Mouse (Mus musculus) megakaryocyte progenitor cell, adult 5-6 weeks (primary cell): Measurements from ENCODE around the gene Cyp2s1. TPM values are rescaled to one million over a fixed set of nuclear protein-coding genes. Genes with fewer than 3 reads are reported as not detected.
A peak's percentile ranks its signal among the peaks of the same experiment; 100 is the strongest.

ENCODE experiments used
- ATAC-seq: replicated peaks from 2 replicates; pipeline ENCODE4 v1.8.0; 2016; ENCODE audit warnings: mild to moderate bottlenecking, moderate TSS enrichment, inconsistent platforms; ENCODE audit not compliant: poor library complexity
- total RNA-seq, 2 experiments: library from RNA; stranded (forward) in 1 of 2; stranded (reverse) in 1 of 2; fragments of 157-497, 149-512 nt in 1 of 2; fragments of 200-1000 nt in 1 of 2; gene quantifications; 2 replicates each; pipeline versions ENCODE4 v1.2.3 to v1.2.4; 2015 to 2017

The Cyp2s1 gene
- total RNA-seq (2015) = 0.17 TPM in 1 of 2 replicates, not detected in the other
- not detected in 2 replicates for total RNA-seq (2017)

DNA sequence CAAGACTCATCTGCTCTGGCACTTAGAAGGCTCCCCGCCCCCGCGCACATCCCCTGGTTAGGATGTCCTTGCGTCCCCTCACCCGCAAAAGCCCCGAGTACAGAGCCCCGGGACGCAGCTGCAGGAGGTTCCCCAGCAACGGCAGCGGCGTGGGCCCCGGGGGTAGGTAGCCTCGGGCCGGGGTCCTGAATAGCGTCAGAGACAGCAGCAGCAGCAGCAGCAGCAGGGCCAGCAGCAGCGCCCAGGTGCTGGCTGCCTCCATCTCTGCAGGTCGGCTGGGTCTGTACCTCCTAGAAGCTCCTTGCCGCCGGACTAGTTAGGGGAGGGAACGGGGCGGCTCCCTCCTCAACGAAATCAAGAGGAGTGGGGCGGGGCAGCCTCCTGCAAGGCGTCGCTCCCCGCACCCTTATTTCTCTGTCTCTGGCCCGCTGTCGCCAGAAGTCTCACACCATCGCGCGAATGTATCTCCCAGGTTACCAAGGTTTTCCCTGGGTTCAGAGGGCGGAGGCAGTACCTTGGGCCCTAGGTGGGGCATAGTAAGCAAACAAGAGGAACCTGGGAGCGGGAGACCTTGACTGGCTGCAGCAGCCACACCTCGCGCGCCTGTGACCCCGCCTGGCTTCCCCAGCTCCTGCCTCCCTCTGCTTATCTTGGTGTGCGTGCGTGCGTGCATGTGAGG is at the start of gene Cyp2s1:
Gene Cyp2s1, minus strand, starts transcription at position 673 of the 679 bp plus-strand sequence.
- ATAC-seq = peak; percentile 70

DNA sequence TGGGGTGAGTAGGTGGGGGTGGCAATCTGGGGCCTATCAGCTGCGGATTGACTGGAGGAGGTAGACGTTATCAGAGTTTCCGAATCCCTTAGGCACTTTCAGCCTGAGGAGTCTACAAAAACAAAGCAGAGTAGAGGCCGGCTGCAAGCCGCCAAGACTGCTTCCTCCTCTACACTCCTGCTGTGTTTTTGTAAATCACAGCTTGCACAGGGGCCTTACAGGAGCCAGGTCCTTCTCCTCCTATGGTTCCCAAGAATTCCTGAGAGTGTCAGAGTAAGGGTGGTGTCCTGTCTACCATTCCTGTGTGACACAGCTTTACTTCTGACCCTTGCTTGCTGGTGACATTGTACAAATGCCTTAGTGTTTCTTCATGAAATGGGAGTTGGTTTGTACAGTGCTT is 48.1 kb upstream of the Cyp2s1 start:
- ATAC-seq = no peak

DNA sequence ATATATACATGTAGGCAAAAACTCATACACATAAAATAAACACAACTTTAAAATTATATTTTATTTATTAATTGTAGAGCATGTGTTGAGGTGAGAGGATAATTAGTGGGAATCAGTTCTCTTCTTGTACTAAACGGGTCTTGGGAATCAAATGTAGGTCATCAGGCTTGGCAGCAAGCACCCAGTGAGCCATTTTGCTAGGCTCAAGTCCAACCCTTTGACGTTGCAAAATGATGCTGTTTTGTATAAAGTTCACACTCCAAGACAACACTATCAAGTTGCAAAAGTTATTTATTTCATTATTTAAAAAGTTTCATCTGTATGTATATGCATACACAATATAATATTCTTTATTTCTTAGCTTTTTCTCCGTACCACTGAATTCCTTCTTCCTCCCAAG is 47.0 kb upstream of the Cyp2s1 start:
- ATAC-seq = no peak

DNA sequence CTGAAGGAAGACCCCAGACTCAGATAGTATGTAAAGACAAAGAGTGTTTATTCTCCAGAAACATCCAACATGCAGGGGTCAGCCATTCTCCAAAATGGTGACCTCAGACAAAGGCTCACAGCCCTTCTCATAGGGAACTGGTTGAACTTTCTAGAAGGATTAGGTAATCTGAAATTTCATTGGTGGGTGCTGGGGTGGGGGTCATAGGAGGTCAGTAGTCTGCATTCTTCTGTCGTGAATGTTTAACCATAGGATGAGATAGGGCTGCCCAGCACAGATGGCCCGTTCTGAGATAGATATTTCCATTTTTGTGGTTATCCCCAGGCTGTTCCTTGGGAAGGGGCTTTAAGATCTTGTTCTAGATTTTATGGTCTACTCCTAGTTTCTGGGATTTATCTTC is 45.7 kb upstream of the Cyp2s1 start:
- ATAC-seq = no peak

DNA sequence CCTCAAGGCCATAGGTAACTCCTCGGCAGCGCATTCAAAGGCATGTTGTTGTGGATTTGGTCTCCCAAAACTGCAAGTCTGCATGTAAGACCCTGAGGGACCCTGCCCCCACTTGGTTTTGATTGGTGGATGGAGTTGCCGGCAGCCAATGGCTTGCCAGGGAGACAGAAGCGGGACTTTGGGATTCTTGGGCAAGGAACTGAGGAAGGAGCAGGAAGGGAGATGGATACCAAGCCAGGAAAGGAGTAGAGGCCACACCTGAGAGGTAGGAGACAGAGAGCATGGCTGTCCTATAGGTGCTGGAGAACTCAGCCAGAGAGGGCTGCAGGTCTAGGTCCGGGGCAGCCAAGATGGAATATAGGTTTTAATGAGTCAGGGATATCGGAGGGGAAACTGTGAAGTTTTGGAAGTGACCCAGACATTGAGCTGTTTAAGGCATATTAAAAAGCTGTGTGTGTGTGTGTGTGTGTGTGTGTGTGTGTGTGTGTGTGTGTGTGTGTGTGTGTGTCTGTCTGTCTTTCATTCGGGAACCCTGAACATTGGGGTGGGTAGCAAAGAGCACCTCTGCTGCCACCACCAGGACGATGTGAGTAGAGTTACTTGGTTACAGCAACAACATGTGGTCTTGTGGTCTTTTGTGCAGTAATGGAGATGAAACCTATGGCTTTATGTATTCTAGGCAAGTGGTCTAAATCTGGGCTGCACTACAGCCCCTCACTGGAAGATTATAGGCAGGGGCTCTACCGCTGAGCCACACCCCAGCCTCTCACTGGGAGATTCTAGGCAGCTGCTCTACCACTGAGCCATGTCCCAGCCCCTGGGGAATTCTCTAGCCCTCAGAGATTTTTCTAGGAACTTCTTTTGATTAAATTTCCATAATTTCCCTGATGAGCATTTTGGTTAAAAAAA is 43.5 kb upstream of the Cyp2s1 start:
- ATAC-seq = peak; percentile 82

DNA sequence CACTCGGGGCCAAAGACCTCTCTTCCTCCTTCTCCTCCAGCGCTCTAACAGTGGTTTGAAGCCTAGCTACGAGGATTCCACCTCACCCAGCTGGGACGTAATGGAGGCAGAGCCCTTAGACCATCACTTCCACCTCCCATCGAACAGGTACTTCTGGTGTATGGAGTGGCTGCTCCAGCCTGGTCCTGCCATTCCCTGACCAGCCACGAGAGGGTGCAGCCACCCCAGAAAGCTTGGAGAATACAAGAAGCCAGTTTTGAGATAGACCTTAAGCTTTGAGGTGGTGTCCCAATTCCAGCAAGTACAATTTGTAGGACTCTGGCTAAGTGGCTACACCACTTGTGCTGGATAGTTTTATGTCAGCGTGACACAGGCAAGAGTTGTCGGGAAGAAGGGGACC is 38.4 kb upstream of the Cyp2s1 start:
- peak; percentile 96 for ATAC-seq

DNA sequence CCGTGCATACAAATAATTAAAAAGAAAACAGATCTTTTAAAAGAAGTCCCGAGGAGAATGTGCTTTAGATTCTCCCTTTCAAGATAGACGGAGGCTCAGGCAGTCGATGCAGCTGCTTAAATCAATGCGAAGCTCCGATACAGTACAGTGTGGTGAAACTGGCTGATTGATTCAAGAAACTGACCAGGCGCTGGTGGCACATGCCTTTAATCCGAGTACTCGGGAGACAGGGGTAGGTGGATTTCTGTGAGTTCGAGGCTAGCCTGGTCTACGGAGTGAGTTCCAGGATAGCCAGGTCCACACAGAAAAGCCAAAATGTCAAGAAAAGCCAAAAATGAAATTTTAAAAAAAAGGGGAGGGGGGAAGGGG is 31.7 kb upstream of the Cyp2s1 start:
- ATAC-seq = peak; percentile 58

DNA sequence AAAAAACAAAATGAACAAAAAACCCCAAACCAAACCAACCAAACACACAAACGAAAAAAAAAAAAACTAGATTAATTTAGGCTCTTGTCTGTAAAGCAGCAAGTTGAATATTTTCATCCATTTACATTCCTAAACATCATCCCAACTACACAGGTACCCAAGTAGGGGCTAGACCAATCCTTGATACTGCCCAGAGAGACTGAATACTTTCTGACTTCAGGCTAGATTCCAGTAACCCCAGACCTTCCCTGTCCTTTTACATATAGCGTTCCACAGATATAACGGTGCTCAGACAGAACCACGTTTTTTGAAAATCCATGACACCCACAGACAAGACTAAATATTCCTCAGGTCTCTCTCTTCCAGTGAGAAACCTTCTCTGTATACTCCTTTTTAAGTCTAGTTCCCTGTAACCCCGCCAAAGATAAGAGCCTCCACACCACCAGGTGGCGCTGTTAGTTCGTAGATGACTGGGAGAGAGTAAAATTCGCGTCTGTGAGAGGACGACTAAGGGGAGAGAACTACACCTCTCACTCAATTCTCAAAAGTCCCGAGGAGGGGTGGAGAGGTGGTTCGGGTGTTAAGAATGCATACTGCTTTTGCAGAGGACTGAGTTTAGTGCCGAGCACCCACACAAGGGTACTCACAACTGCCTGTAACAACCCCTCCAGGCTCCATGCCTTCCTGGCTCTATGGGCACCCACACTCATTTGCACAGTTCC is 31.2 kb upstream of the Cyp2s1 start:
- ATAC-seq = peak; percentile 98

DNA sequence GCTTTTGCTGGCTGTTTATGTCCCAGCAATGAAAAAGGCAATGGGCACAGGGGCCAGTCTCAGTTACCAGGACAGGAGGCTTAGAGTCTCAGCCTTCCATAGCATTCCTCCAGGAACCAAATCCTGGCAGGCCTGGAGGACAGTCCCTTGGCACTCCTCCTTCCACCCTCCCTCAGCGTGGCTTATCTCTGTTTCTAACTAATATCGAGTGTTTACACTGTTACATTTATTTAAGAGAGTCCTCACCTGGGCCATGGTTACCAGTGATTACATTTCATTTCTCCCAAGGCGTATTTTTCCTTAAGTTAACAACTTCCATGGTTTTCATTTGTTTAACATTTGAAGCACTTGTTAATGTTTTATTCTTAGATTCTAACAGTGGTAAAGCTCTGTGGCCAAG is 28.2 kb upstream of the Cyp2s1 start:
- no peak for ATAC-seq

DNA sequence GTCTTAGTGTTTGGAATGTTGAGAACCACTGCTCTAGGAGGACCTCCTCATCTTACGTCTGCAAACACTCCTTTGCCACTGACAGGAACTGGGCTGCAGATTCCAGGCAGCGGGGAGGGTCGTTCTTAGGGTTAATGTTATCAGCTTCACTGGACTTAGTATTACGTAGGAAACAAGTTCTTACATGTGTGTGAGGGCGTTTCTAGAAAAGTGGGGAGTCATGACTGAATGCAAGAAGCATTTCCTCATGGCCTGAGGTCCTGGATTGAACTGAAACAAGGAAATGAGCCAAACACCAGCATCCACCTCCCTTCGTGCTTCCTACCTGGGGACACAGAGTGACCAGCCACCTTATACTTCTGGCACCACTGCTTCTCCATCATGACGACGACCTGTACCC is 27.7 kb upstream of the Cyp2s1 start:
- no peak for ATAC-seq

DNA sequence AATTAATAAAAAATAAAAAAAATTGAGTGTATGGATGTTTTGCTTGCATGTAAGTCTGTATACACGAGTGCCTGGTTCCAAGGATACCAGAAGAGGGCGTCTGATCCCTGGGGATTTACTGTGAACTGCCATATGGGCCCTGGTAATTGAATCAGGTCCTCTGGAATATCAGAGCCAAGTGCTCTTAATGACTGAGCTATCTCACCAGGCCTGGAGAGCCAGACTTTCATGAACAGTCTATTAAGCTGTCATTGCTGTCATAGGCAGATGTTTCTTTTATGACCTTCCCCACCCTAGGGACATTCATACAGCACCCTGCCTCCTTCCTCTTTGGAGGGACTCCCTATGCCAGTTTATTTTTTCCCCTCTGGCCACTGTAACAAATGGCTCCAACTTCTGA is 26.8 kb upstream of the Cyp2s1 start:
- ATAC-seq = no peak

DNA sequence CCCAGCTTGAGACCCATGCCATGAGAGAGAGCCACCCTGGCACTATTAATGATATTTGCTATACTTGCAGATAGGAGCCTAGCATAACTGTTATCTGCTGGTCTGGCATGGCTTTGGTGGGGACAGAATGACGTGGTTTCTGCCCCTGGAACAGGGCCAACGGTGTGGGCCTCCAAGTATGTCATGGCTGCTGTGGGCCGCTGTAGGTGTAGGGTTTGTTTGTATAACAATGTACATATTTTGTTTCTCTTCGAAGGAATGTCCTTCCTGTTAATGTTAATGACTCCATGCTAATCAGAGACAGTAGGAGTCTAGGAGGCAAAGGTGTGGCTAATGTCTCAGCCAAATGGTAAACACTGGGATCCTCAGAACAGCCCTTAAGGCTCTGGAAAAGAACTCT is 24.2 kb upstream of the Cyp2s1 start:
- ATAC-seq = no peak

DNA sequence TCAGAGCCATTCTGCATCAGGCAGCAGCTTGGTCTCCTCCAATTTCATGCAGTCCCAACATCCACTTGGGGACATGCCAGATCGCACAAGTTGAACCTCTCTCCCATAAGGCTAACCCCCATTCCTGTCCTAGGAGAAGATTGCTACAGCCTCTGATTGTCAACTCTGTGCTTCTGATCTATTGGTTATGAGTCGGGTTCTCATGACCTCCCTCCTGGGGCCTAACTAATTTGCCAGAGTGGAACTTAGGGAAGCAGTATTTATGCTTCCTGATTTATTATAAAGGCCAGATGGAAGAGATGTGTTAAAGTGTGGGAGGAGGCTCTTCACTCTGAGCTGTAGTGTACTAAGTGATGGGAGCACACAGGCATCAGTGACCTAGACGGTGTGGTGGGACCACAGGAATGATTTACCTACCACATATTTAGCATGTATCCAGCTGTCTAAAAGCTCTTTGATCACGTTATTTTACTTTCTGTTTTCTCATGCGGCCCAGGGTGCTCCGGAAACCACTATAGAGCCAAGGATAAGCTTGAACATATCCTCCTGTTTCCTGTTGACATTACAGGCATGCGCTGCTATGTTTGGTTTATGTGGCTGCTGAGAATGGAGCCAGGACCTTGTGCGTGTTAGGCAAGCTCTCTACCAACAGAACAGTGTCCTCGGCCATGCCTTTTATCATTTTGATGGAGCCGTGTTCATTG is 18.6 kb upstream of the Cyp2s1 start:
- peak; percentile 37 for ATAC-seq

DNA sequence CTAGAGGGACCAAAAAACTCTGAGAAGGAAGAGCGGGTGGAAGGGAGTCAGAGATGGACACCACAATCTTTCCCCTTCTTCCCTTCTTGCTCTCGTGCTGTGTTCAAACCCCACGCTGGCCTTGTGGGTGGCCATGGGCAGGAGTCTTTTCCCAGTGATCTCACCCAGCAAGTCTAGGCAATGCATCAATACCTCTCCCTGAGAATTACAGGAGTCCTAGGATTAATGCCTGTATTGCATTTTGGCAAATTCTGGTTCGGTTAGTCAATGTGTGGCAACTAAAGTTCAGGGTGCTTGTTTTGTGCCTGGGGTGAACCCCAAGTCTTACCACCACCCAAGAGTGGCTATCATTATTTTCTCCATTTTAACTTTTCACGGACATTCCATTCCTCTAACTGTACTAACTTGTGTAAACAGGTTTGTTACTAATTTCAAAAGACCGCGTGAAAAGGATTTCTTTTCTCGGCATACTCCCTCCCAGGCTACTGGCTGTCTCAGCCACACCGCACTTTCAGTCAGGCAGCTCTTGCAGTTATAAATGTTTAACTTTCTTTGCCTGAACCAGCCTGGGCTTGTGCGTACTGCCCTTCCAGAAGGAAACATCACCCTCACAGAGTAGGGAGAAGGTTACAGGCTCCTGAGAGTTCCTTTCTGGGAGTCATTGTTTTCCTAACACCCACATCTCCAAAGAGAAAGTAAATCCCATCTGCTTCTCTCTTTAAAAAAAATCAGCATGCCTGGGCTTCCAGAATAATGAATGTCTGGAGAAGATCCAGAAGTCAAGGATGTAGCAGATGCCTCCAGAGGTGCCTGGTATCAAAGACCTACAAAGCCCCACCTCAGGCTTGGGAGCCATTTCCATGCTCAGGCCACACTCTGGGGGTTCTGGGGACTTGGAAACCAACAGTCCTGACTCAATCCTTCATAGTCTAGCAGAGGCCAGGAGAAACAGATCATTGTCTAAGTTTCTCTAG is 15.1 kb upstream of the Cyp2s1 start:
- ATAC-seq = no peak

DNA sequence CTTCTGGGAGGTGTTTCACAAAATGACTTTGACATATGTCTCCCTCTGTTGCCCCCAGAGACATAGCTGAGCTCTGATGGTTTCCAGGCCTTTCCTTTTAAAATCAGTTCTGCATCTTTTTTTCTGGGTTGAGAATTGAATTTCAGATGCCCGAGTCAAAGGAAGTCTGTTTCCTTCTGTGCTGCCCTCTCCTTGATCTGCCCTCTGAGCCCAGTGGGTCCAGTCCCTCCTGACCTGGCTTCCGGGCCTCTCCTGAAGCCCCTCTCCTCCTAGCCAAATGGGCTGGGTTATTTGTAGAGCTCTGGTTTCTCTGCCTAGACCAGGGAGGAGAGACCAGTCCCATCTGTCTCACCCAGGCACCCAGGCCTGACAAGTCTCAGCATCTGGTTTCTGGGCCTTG is 13.5 kb upstream of the Cyp2s1 start:
- ATAC-seq = no peak

DNA sequence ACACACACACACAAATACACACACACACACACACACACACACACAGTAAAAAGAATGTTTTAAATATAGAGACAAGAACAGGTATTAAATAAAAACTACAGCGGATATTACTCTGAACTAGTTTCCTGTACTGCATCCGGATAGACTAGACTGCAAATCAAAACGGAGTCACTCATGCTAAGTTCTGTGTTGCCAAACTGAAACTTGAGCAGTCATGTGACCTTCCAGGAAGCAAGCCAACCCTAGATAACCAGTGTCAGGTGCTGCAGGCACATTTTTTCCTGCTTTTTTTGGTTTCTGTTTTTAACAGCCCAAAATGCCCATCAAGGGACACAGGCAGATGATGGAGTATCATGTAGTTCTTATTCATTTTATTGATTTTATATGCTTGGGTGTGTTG is 10.5 kb upstream of the Cyp2s1 start:
- ATAC-seq = peak; percentile 88

DNA sequence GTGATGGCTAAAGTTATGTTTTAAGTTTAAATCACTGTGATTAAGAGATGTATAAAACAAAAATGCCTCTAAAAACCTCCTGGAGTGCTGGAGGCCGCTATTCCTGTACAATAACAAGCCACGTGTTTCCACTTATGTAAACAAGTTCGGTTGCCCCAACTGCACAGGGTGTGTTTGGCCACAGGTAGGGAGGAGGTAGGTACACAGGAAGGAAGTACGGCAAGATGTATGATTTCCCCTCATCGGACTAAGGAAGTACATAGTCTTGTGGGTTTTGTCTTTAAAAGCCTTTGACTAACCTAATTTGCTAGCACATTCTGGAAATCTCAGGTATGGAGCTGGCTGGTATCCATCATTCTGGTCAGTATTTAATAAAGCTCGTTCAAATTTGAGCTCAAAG is 9.3 kb upstream of the Cyp2s1 start:
- ATAC-seq = no peak

DNA sequence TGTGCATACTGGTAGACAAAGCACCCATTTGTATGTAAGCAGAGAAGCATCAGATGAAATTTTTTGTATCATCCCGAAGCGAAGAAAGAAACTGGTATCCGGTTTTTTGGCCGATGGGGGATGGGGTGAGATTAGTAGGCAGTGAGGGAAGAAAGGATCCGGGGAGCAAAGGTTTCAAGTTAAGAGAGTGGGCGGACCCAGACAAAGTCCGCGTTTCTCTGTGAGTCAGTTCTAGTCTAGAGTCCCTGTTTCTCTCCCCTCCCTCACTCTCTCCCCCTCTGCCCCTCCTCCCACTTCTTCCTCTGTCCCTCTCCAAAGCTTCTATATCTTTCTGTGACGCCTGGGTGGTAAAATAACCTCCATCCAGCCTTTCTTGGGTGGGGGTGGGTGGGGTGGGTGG is 8.3 kb upstream of the Cyp2s1 start:
- no peak for ATAC-seq

DNA sequence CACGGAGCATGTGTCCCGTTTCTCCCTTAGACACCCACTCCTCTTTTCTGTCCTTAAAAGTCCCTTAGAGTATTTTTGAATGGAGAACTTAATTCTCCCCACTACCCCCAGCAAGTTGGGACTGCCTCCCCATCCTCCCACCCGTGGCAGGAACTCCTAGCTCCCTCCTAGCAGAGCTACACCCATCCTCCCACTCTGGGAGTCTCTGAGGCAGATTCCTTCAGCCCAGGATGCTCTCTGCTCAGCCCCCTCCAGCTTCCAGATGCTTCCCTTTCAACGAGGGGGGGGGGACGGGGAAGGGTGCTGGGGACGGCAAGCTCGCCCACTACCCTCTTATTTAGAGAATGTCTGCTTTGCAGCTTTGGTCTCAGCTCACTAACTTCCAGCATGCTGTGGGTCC is 1.1 kb downstream of the Cyp2s1 start:
- no peak for ATAC-seq

DNA sequence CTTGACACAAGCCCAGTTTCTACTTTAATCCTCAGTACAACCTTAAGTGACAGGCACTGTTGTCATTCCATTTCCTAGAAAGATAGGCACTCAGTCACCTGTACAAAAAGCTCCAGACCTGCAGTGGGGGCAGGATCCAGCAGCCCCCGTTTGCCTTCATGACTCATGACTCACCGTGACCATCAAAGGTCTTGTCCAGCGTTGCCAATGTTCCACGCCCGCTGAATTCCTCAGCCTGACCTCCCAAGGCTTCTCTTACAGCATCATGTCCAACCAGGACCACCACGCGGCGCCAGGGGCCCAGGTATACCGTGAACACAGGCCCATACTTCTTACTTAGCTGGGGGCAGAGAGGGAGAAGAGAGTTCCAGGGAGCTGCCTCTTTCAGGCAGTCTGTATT is 2.0 kb downstream of the Cyp2s1 start:
- ATAC-seq = no peak
